Mouse (Mus musculus) liver, embryonic 11.5 days (tissue): ENCODE results near the gene Krt88. TPM values are rescaled to one million over a fixed set of nuclear protein-coding genes. Genes with fewer than 3 reads are reported as not detected.
A peak's percentile ranks its signal among the peaks of the same experiment; 100 is the strongest.

Experiments
- ATAC-seq: fragments of 200-750 bp; cut with Nextera tagmentation; replicated peaks from 2 replicates; pipeline ENCODE4 v1.8.0; 2017; ENCODE audit warnings: moderate number of reproducible peaks, mild to moderate bottlenecking, moderate TSS enrichment, moderate library complexity; ENCODE audit not compliant: low FRiP score
- DNase-seq: peaks from one replicate; pipeline ENCODE4 v3.0.0-alpha.2; 2017; ENCODE audit warnings: low spot score
- H3K27ac ChIP-seq: fragments of 300-500 bp; sonication (generic); 2 replicates; pipeline ENCODE4 v1.5.1; 2014; ENCODE audit warnings: mild to moderate bottlenecking, low read depth, low read length, control low read depth
- H3K27me3 ChIP-seq: fragments of 300-500 bp; sonication (generic); replicated peaks from 2 replicates; pipeline ENCODE4 v1.6.1; 2014; ENCODE audit warnings: low read length, mixed read lengths; ENCODE audit not compliant: control insufficient read depth, insufficient read depth
- H3K36me3 ChIP-seq: fragments of 300-500 bp; sonication (generic); 2 replicates; pipeline ENCODE4 v1.6.1; 2014; ENCODE audit warnings: mild to moderate bottlenecking, low read length, moderate library complexity, mixed read lengths; ENCODE audit not compliant: control insufficient read depth, insufficient read depth
- H3K4me1 ChIP-seq: fragments of 300-500 bp; sonication (generic); replicated peaks from 2 replicates; pipeline ENCODE4 v1.6.1; 2014; ENCODE audit warnings: low read length, mixed read lengths; ENCODE audit not compliant: control insufficient read depth, insufficient read depth
- H3K4me2 ChIP-seq: fragments of 300-500 bp; sonication (generic); 2 replicates; pipeline ENCODE4 v1.6.1; 2014; ENCODE audit warnings: mild to moderate bottlenecking, control low read depth, moderate library complexity
- H3K4me3 ChIP-seq: fragments of 300-500 bp; sonication (generic); 2 replicates; pipeline ENCODE4 v1.5.1; 2014; ENCODE audit warnings: low read depth, low read length, control low read depth
- H3K9ac ChIP-seq: fragments of 300-500 bp; sonication (generic); 2 replicates; pipeline ENCODE4 v1.6.1; 2014; ENCODE audit warnings: low read depth, low read length, control low read depth
- H3K9me3 ChIP-seq: fragments of 300-500 bp; sonication (generic); 2 replicates; pipeline ENCODE4 v1.6.1; 2016; ENCODE audit warnings: low read length, inconsistent platforms, mixed read lengths; ENCODE audit not compliant: control insufficient read depth
- WGBS: fragments of 180-500 bp; shearing (Covaris S2); extraction: QIAGEN DNeasy Blood & Tissue Kit; methylation state at CpG from one replicate; pipeline ENCODE4 v1.1.7; 2014; 5-methylcytosine and 5-hydroxymethylcytosine counted together
- polyA plus RNA-seq: library from polyadenylated mRNA; unstranded; fragments of >200 nt; fragmentation: Nextera tagmentation; extraction: Ambion mirVana; gene quantifications from 2 replicates; pipeline ENCODE4 v1.2.1, GENCODE M21; 2014

Krt88 gene
- polyA plus RNA-seq, 1 experiment from 2014 or later = not detected

- no peaks in the 10 kb centered on the region for H3K27me3 ChIP-seq
- H3K27ac ChIP-seq = no peak overlapping the region
- H3K9ac ChIP-seq = no peak overlapping the region
- ATAC-seq = no peak
- 34% methylated on average over 5 of the region's 5 CpGs for WGBS
- no peaks in the 10 kb centered on the region for H3K4me1 ChIP-seq
- no peak overlapping the region for H3K4me3 ChIP-seq
- H3K36me3 ChIP-seq = no peaks in the 10 kb centered on the region
- no peaks in the 10 kb centered on the region for H3K9me3 ChIP-seq
- DNase-seq = no peak
- no peak overlapping the region for H3K4me2 ChIP-seq
Observed at GRCm38 (mm10) chr15:101424914-101425313, 22.6 kb upstream of the Krt88 start.

GRCm38 (mm10) chr15:101436611-101437010, 10.9 kb upstream of the Krt88 start:
- Histone ChIP-seq H3K36me3 (no peaks in the 10 kb centered on the region), H3K4me1 (no peaks in the 10 kb centered on the region), H3K27ac (no peak overlapping the region), H3K4me3 (no peak overlapping the region), H3K27me3 (peaks cover 36% of the 10 kb centered on the region), H3K4me2 (no peak overlapping the region), H3K9ac (no peak overlapping the region), H3K9me3 (no peaks in the 10 kb centered on the region)
- no peak for ATAC-seq
- WGBS = 75% methylated on average over 7 of the region's 7 CpGs
- no peak for DNase-seq

GRCm38 (mm10) chr15:101438555-101438954, 9.0 kb upstream of the Krt88 start, which contains the start of gene Krt87:
Gene Krt87 (minus strand): TSS chr15:101438804.
- ATAC-seq (no peak), DNase-seq (no peak)
- Histone ChIP-seq H3K4me2 (peak within 1 kb of the TSS; percentile 40), H3K27ac (no peak within 1 kb of the TSS), H3K9me3 (no peaks in the 10 kb centered on the region), H3K4me1 (no peaks in the 10 kb centered on the region), H3K4me3 (no peak within 1 kb of the TSS), H3K9ac (no peak within 1 kb of the TSS), H3K27me3 (peaks cover 36% of the 10 kb centered on the region), H3K36me3 (no peaks in the 10 kb centered on the region)
- WGBS = 5% methylated on average over 34 of the region's 34 CpGs

- H3K36me3 ChIP-seq = no peaks in the 10 kb centered on the region
- no peak overlapping the region for H3K9ac ChIP-seq
- H3K9me3 ChIP-seq = no peaks in the 10 kb centered on the region
- ATAC-seq (no peak), DNase-seq (no peak)
- peaks cover 36% of the 10 kb centered on the region for H3K27me3 ChIP-seq
- no peak overlapping the region for H3K4me3 ChIP-seq
- no peak overlapping the region for H3K4me2 ChIP-seq
- H3K27ac ChIP-seq = no peak overlapping the region
- H3K4me1 ChIP-seq = no peaks in the 10 kb centered on the region
- 74% methylated on average over 4 of the region's 4 CpGs for WGBS
Observed at GRCm38 (mm10) chr15:101440837-101441236, 6.7 kb upstream of the Krt88 start.

GRCm38 (mm10) chr15:101446572-101446971, 972 bp upstream of the Krt88 start:
- ATAC-seq = no peak

GRCm38 (mm10) chr15:101453093-101453736, 5.7 kb downstream of the Krt88 start:
- no peak overlapping the region for H3K27ac ChIP-seq
- H3K4me3 ChIP-seq = no peak overlapping the region
- H3K36me3 ChIP-seq = no peaks in the 10 kb centered on the region
- no peak overlapping the region for H3K9ac ChIP-seq
- H3K4me1 ChIP-seq = no peaks in the 10 kb centered on the region
- ATAC-seq (peak; percentile 74), DNase-seq (peak; percentile 63)
- H3K9me3 ChIP-seq = no peaks in the 10 kb centered on the region
- peak overlapping the region; percentile 10; the same call in 1 of the 2 replicates for H3K4me2 ChIP-seq
- no peaks in the 10 kb centered on the region for H3K27me3 ChIP-seq
- WGBS = 6% methylated on average over 13 of the region's 13 CpGs

More at GRCm38 (mm10) chr15:101446572-101446971, 972 bp upstream of the Krt88 start:
- Histone ChIP-seq H3K9ac (no peak overlapping the region), H3K4me2 (no peak overlapping the region), H3K9me3 (no peaks in the 10 kb centered on the region), H3K27ac (no peak overlapping the region), H3K36me3 (no peaks in the 10 kb centered on the region), H3K27me3 (no peaks in the 10 kb centered on the region), H3K4me1 (no peaks in the 10 kb centered on the region), H3K4me3 (no peak overlapping the region)
- no peak for DNase-seq
- 66% methylated on average over 11 of the region's 11 CpGs for WGBS

- no peaks in the 10 kb centered on the region for H3K4me1 ChIP-seq
- no peak overlapping the region for H3K9ac ChIP-seq
Observed at GRCm38 (mm10) chr15:101454774-101455173, 7.2 kb downstream of the Krt88 start.

GRCm38 (mm10) chr15:101455292-101455691, 7.7 kb downstream of the Krt88 start:
- 76% methylated on average over 2 of the region's 2 CpGs for WGBS
- no peak overlapping the region for H3K9ac ChIP-seq
- no peak for ATAC-seq
- H3K4me3 ChIP-seq = no peak overlapping the region
- no peak overlapping the region for H3K27ac ChIP-seq
- DNase-seq = no peak
- H3K36me3 ChIP-seq = no peaks in the 10 kb centered on the region
- H3K27me3 ChIP-seq = no peaks in the 10 kb centered on the region
- no peak overlapping the region for H3K4me2 ChIP-seq
- H3K9me3 ChIP-seq = no peaks in the 10 kb centered on the region
- H3K4me1 ChIP-seq = no peaks in the 10 kb centered on the region

More at GRCm38 (mm10) chr15:101454774-101455173, 7.2 kb downstream of the Krt88 start:
- H3K4me3 ChIP-seq = no peak overlapping the region
- H3K9me3 ChIP-seq = no peaks in the 10 kb centered on the region
- ATAC-seq (no peak), DNase-seq (no peak)
- H3K27ac ChIP-seq = no peak overlapping the region
- no peaks in the 10 kb centered on the region for H3K27me3 ChIP-seq
- no peak overlapping the region for H3K4me2 ChIP-seq
- no peaks in the 10 kb centered on the region for H3K36me3 ChIP-seq
- 84% methylated on average over 8 of the region's 8 CpGs for WGBS

- WGBS = 84% methylated on average over 6 of the region's 6 CpGs
- Histone ChIP-seq H3K9me3 (no peaks in the 10 kb centered on the region), H3K27ac (no peak overlapping the region), H3K4me3 (no peak overlapping the region), H3K4me1 (no peaks in the 10 kb centered on the region), H3K27me3 (no peaks in the 10 kb centered on the region), H3K4me2 (no peak overlapping the region), H3K9ac (no peak overlapping the region), H3K36me3 (no peaks in the 10 kb centered on the region)
- ATAC-seq = no peak
- no peak for DNase-seq
Observed at GRCm38 (mm10) chr15:101455891-101456290, 8.3 kb downstream of the Krt88 start.
